Mouse (Mus musculus) liver, embryonic 13.5 days (tissue): ENCODE results near the gene Gsdma. TPM values are rescaled to one million over a fixed set of nuclear protein-coding genes. Genes with fewer than 3 reads are reported as not detected.
A peak's percentile ranks its signal among the peaks of the same experiment; 100 is the strongest.

Experiments used
- ATAC-seq: fragments of 200-750 bp; cut with Nextera tagmentation; 2 replicates; pipeline ENCODE4 v1.8.0; 2017; ENCODE audit warnings: low read depth, mild to moderate bottlenecking, moderate number of reproducible peaks, moderate library complexity
- DNase-seq: peaks from one replicate; pipeline ENCODE4 v3.0.0; 2022
- H3K27ac ChIP-seq: fragments of 300-500 bp; sonication (generic); 2 replicates; pipeline ENCODE4 v1.5.1; 2015; ENCODE audit warnings: moderate library complexity, mild to moderate bottlenecking, inconsistent platforms
- H3K27me3 ChIP-seq: fragments of 300-500 bp; sonication (generic); 2 replicates; pipeline ENCODE4 v1.6.1; 2015; ENCODE audit warnings: mild to moderate bottlenecking, inconsistent platforms
- H3K36me3 ChIP-seq: fragments of 300-500 bp; sonication (generic); 2 replicates; pipeline ENCODE4 v1.6.1; 2015; ENCODE audit warnings: mild to moderate bottlenecking, inconsistent platforms
- H3K4me1 ChIP-seq: fragments of 300-500 bp; sonication (generic); replicated peaks from 2 replicates; pipeline ENCODE4 v1.6.1; 2015; ENCODE audit warnings: inconsistent platforms
- H3K4me2 ChIP-seq: fragments of 300-500 bp; sonication (generic); 2 replicates; pipeline ENCODE4 v1.6.1; 2015; ENCODE audit warnings: inconsistent platforms, mild to moderate bottlenecking, moderate library complexity
- H3K4me3 ChIP-seq: fragments of 300-500 bp; sonication (generic); replicated peaks from 2 replicates; pipeline ENCODE4 v1.5.1; 2015; ENCODE audit warnings: mild to moderate bottlenecking, inconsistent platforms
- H3K9ac ChIP-seq: fragments of 300-500 bp; sonication (generic); 2 replicates; pipeline ENCODE4 v1.6.1; 2015; ENCODE audit warnings: mild to moderate bottlenecking, inconsistent platforms
- H3K9me3 ChIP-seq: fragments of 300-500 bp; sonication (generic); replicated peaks from 2 replicates; pipeline ENCODE4 v1.6.1; 2016; ENCODE audit warnings: inconsistent platforms
- WGBS: fragments of 180-500 bp; shearing (Covaris S2); methylation state at CpG from one replicate; pipeline ENCODE4 v1.1.7; 2015; ENCODE audit not compliant: insufficient replicate concordance; 5-methylcytosine and 5-hydroxymethylcytosine counted together
- polyA plus RNA-seq: library from polyadenylated mRNA; unstranded; fragments of >200 nt; fragmentation: Nextera tagmentation; extraction: Ambion mirVana; gene quantifications from 2 replicates; pipeline ENCODE4 v1.2.1, GENCODE M21; 2015

Gene Gsdma
- polyA plus RNA-seq, 1 experiment from 2014 or later: not detected

- no peaks in the 10 kb centered on the region for H3K4me1 ChIP-seq
- H3K27ac ChIP-seq: no peak overlapping the region
- ATAC-seq: no peak
- H3K36me3 ChIP-seq: peaks cover 45% of the 10 kb centered on the region
- H3K27me3 ChIP-seq: no peaks in the 10 kb centered on the region
- no peak overlapping the region for H3K4me3 ChIP-seq
- H3K9me3 ChIP-seq: no peaks in the 10 kb centered on the region
- DNase-seq: no peak
- no peak overlapping the region for H3K9ac ChIP-seq
- 83% methylated on average over 12 of the region's 12 CpGs for WGBS
- H3K4me2 ChIP-seq: no peak overlapping the region
Measured at GRCm38 (mm10) chr11:98697225-98697624, 33.1 kb downstream of the Gsdma start.

- no peak for DNase-seq
- no peaks in the 10 kb centered on the region for H3K27me3 ChIP-seq
- peaks cover 27% of the 10 kb centered on the region for H3K36me3 ChIP-seq
- H3K4me1 ChIP-seq: 0 out of 2 replicates have a peak, but pooled peaks cover 7% of the 10 kb centered on the region
- ATAC-seq: no peak
- 72% methylated on average over 16 of the region's 16 CpGs for WGBS
- no peak overlapping the region for H3K4me3 ChIP-seq
- no peak overlapping the region for H3K27ac ChIP-seq
- no peak overlapping the region for H3K9ac ChIP-seq
- no peak overlapping the region for H3K4me2 ChIP-seq
- H3K9me3 ChIP-seq: no peaks in the 10 kb centered on the region
Measured at GRCm38 (mm10) chr11:98698849-98699640, 34.9 kb downstream of the Gsdma start.

DNA sequence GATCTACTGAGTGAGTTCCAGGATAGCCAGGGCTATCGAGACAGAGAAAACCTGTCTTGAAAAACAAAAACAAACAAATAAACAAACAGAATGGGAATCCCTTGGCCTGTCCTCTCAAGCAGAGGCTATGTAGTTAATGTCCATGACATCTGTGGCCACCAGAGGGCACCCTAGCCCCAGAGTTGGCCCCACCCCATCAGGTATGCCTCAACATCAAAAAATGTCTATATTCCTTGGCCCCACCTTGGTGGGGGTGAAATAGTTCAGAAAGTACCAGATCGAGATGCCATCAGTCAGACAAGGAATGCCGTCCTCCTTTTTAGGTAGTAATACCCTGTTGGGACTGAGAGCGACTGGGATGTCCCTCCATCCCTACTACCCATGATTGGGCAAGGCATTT is 35.8 kb downstream of the Gsdma start:
- H3K27ac ChIP-seq: no peak overlapping the region
- H3K4me3 ChIP-seq: no peak overlapping the region
- ATAC-seq (peak; percentile 19; the same call in 1 of the 2 replicates), DNase-seq (peak; percentile 64)
- H3K27me3 ChIP-seq: no peaks in the 10 kb centered on the region
- H3K9ac ChIP-seq: no peak overlapping the region
- 34% methylated on average over 4 of the region's 4 CpGs for WGBS
- no peak overlapping the region for H3K4me2 ChIP-seq
- no peaks in the 10 kb centered on the region for H3K9me3 ChIP-seq
- peaks cover 26% of the 10 kb centered on the region for H3K36me3 ChIP-seq
- H3K4me1 ChIP-seq: 0 out of 2 replicates have a peak, but pooled peaks cover 7% of the 10 kb centered on the region

- DNase-seq (no peak), ATAC-seq (no peak)
- H3K9me3 ChIP-seq: no peaks in the 10 kb centered on the region
- no peak within 1 kb of the TSS for H3K9ac ChIP-seq
- H3K27ac ChIP-seq: no peak within 1 kb of the TSS
- H3K4me3 ChIP-seq: no peak within 1 kb of the TSS
- H3K4me1 ChIP-seq: 0 out of 2 replicates have a peak, but pooled peaks cover 7% of the 10 kb centered on the region
- H3K27me3 ChIP-seq: no peaks in the 10 kb centered on the region
- peaks cover 26% of the 10 kb centered on the region for H3K36me3 ChIP-seq
- 52% methylated on average over 10 of the region's 10 CpGs for WGBS
- H3K4me2 ChIP-seq: no peak within 1 kb of the TSS
Measured at GRCm38 (mm10) chr11:98701213-98701670, 37.1 kb downstream of the Gsdma start, which contains the start of gene Csf3. Gene Csf3 (plus strand): TSS chr11:98701263.

- ATAC-seq (0 out of 2 replicates have a peak, but pooled peaks have one; percentile 22), DNase-seq (no peak)
- no peak overlapping the region for H3K9ac ChIP-seq
- no peak overlapping the region for H3K27ac ChIP-seq
- H3K36me3 ChIP-seq: peaks cover 32% of the 10 kb centered on the region
- 69% methylated on average over 5 of the region's 5 CpGs for WGBS
- H3K4me3 ChIP-seq: no peak overlapping the region
- H3K4me1 ChIP-seq: 0 out of 2 replicates have a peak, but pooled peaks cover 9% of the 10 kb centered on the region
- no peak overlapping the region for H3K4me2 ChIP-seq
- no peaks in the 10 kb centered on the region for H3K27me3 ChIP-seq
- H3K9me3 ChIP-seq: no peaks in the 10 kb centered on the region
Measured at GRCm38 (mm10) chr11:98702323-98702722, 38.2 kb downstream of the Gsdma start.

DNA sequence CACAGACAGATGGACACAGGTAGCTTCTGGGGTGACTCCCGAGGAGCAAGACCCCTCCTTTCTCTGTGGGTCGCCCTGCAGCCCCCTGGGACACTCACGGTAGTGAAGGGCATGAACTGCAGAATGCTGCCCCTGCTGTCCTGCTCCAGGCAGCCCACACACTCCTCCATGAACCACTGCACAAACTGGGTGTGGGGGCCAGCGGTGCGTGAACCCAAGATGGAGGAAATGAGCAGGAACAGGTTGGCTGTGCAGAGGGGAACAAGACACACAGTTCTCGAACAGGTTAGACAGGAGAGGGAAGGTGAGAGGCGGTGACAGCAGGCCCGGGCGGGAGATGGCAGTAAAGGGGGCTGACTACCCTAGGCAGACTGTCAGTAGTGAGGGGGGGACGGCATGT is 40.9 kb downstream of the Gsdma start:
- no peak overlapping the region for H3K4me3 ChIP-seq
- H3K27me3 ChIP-seq: no peaks in the 10 kb centered on the region
- no peak overlapping the region for H3K27ac ChIP-seq
- no peak overlapping the region for H3K9ac ChIP-seq
- 85% methylated on average over 10 of the region's 10 CpGs for WGBS
- DNase-seq (no peak), ATAC-seq (no peak)
- no peak overlapping the region for H3K4me2 ChIP-seq
- H3K9me3 ChIP-seq: no peaks in the 10 kb centered on the region
- peaks cover 56% of the 10 kb centered on the region for H3K36me3 ChIP-seq
- peaks cover 32% of the 10 kb centered on the region for H3K4me1 ChIP-seq

DNA sequence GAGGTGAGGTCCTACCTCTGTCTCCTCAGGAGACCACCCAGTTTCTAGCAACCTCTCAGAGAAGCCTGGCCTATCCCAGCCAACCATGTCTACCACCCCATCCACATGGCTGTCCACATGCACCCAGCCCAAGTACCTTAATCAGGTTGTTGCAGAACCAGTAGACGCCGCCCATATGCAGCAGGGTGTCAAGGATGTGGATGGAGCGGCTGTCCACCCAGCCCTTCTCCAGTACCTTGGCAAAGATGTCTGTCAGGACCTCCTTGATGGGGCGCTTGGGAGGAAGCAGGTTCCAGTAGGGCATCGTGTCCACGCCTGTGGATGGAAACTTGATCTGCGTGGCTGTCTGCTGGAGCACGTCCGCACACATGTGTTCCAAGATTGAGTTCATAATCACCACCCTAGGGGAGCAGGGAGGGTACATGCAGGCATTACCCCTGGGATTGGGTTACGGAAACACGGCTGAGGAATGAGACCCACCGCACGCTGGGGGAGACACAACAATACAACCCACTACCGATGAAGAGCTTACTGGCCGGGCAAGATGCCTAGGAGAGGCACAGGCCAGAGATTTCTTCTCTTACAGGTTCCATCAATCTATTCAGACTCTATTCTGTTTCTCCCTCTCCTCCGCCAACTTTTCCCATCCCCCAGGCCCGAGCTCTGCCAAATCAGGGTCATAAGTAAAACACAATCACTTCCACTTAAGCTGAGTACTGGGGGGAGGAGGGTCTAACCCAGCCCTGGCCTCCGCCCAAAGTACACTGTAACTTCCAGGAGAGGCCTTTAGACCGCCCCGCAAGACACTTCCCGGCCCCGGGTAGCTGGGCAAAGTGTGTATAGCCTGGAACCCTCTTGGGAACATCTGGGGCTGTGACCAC is 43.5 kb downstream of the Gsdma start:
- no peak for ATAC-seq
- peaks cover 72% of the 10 kb centered on the region for H3K36me3 ChIP-seq
- no peaks in the 10 kb centered on the region for H3K27me3 ChIP-seq
- 87% methylated on average over 22 of the region's 22 CpGs for WGBS
- H3K9ac ChIP-seq: no peak overlapping the region
- H3K9me3 ChIP-seq: no peaks in the 10 kb centered on the region
- H3K4me3 ChIP-seq: no peak overlapping the region
- no peak overlapping the region for H3K4me2 ChIP-seq
- no peak for DNase-seq
- H3K4me1 ChIP-seq: peaks cover 47% of the 10 kb centered on the region
- 0 out of 2 replicates have a peak overlapping the region, but pooled peaks have one; percentile 43 for H3K27ac ChIP-seq

DNA sequence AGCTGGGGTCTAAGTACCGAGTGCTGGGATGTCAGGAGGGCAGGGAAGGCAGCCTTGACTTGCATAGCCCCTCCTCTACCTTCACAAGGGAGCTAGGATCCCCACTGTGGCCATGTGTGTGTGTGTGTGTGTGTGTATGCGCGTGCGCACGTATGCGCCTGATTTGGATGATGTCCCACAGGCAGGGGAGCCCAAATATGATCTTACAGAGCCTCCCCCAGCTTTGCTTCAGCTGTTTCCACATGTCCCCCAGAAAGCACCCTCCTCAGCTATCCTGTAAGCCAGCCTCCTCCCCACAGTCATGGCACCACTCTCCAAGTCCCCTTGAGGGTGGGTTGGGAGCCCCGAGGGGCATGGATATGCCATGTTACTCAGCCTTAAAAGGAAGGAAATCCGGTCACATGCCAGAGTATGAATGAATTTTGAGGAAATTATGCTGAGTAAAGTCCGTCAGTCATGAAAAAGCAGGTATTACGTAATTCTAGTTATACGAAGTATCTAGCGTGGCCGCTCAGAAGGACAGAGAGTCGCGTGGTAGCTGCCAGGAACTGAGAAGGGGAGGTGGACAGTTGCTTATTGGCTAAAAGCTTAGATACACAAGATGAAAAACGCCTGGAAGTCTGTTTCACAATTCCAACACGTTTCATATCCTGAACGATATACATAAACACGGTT is 44.3 kb downstream of the Gsdma start:
- no peak overlapping the region for H3K4me2 ChIP-seq
- H3K27ac ChIP-seq: peak overlapping the region; percentile 58
- WGBS: 66% methylated on average over 19 of the region's 19 CpGs
- no peaks in the 10 kb centered on the region for H3K9me3 ChIP-seq
- no peak overlapping the region for H3K4me3 ChIP-seq
- peaks cover 43% of the 10 kb centered on the region for H3K4me1 ChIP-seq
- H3K9ac ChIP-seq: no peak overlapping the region
- ATAC-seq: 0 out of 2 replicates have a peak, but pooled peaks have one; percentile 18
- no peaks in the 10 kb centered on the region for H3K27me3 ChIP-seq
- peaks cover 80% of the 10 kb centered on the region for H3K36me3 ChIP-seq
- no peak for DNase-seq

GRCm38 (mm10) chr11:98709001-98709741 is 45.0 kb downstream of the Gsdma start:
- H3K36me3 ChIP-seq: peaks cover 87% of the 10 kb centered on the region
- H3K4me1 ChIP-seq: peaks cover 40% of the 10 kb centered on the region
- no peak overlapping the region for H3K4me2 ChIP-seq
- no peaks in the 10 kb centered on the region for H3K27me3 ChIP-seq
- DNase-seq (no peak), ATAC-seq (no peak)
- no peaks in the 10 kb centered on the region for H3K9me3 ChIP-seq
- H3K4me3 ChIP-seq: no peak overlapping the region
- H3K9ac ChIP-seq: no peak overlapping the region
- peak overlapping the region; percentile 58 for H3K27ac ChIP-seq
- 61% methylated on average over 26 of the region's 26 CpGs for WGBS

- DNase-seq (peak; percentile 68), ATAC-seq (peak; percentile 52)
- Histone ChIP-seq H3K9ac (no peak overlapping the region), H3K4me2 (0 out of 2 replicates have a peak overlapping the region, but pooled peaks have one; percentile 3), H3K36me3 (peaks cover 87% of the 10 kb centered on the region), H3K9me3 (no peaks in the 10 kb centered on the region), H3K4me1 (peaks cover 40% of the 10 kb centered on the region), H3K4me3 (no peak overlapping the region), H3K27ac (peak overlapping the region; percentile 6; the same call in 1 of the 2 replicates), H3K27me3 (no peaks in the 10 kb centered on the region)
- WGBS: 25% methylated on average over 12 of the region's 12 CpGs
Measured at GRCm38 (mm10) chr11:98710416-98711045, 46.4 kb downstream of the Gsdma start.
